ENCODE assay signal across 19 mouse cellular contexts in the genomic region with DNA sequence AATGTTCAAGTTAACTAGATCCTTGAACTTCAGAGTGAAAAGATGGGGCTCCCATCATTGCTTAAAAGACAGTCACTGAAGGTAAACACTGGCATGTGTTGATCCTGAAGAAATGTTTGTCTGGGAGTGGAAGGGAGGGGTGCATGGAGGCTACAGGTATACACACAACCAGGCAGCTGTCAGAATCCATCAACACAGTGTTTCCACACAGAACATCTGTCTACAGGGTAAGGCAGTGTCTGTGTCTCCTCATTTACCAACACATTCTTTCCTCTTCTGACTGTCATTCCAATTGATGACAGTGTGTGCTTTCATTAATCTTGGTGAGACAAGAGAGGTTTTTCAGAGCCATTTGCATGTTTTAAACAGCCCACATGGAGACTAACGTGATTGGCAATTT.
"Had no signal": no experiment of that assay in that cellular context is flagged by ENCODE, and none has a peak within 500 bp of the region (broad histone marks: within the 10 kb centered on the region; RNA-seq: fewer than 3 reads in every experiment).

No protein-coding gene starts in this region.

- H3K4me1 ChIP-seq: kidney, embryonic 15.5 days; liver, embryonic 13.5 days; midbrain, embryonic 15.5 days had no signal

- H3K4me2 ChIP-seq: kidney, embryonic 15.5 days; liver, embryonic 13.5 days; midbrain, embryonic 11.5 days; midbrain, embryonic 15.5 days had no signal

- H3K27me3 ChIP-seq: kidney, embryonic 15.5 days; liver, embryonic 13.5 days; midbrain, embryonic 15.5 days had no signal

- H3K9ac ChIP-seq: kidney, embryonic 15.5 days; liver, embryonic 13.5 days; midbrain, embryonic 15.5 days had no signal

- H3K9me3 ChIP-seq: kidney, embryonic 15.5 days; liver, embryonic 13.5 days; midbrain, embryonic 15.5 days had no signal

- ATAC-seq: midbrain, embryonic 15.5 days had no signal

- H3K27ac ChIP-seq: kidney, embryonic 15.5 days; left cerebral cortex, adult 2 months; liver, embryonic 13.5 days; midbrain, embryonic 15.5 days; stomach, postnatal 0 days had no signal

- H3K4me3 ChIP-seq: kidney, embryonic 15.5 days; left cerebral cortex, adult 2 months; liver, embryonic 13.5 days; midbrain, embryonic 15.5 days; myocyte had no signal

- H3K36me3 ChIP-seq: kidney, embryonic 15.5 days; liver, embryonic 13.5 days; midbrain, embryonic 15.5 days had no signal

- DNase-seq: kidney, postnatal 10 days; kidney, postnatal 36 days; layer of hippocampus, postnatal 36 days; liver, embryonic 13.5 days; lung, adult 2 months; lung, postnatal 14 days; lung, postnatal 4 days; right cerebral cortex, adult 18-20 months; right cerebral cortex, postnatal 14 days; right cerebral cortex, postnatal 4 days; thymus, adult 2 months; thymus, postnatal 14 days; thymus, postnatal 4 days had no signal
